Mouse (Mus musculus) forebrain, embryonic 12.5 days (tissue): Measurements from ENCODE around the gene Zfp574. TPM values are rescaled to one million over a fixed set of nuclear protein-coding genes. Genes with fewer than 3 reads are reported as not detected.

Experiments
- ATAC-seq: fragments of 200-750 bp; cut with Nextera tagmentation; 2 replicates; pipeline ENCODE4 v1.8.0; 2017; ENCODE audit warnings: moderate TSS enrichment; ENCODE audit not compliant: low FRiP score
- H3K27ac ChIP-seq: fragments of 300-500 bp; sonication (generic); 2 replicates; pipeline ENCODE4 v1.5.1; 2016; ENCODE audit warnings: mild to moderate bottlenecking
- H3K27me3 ChIP-seq: fragments of 300-500 bp; sonication (generic); 2 replicates; pipeline ENCODE4 v1.6.1; 2016; ENCODE audit warnings: mild to moderate bottlenecking
- H3K36me3 ChIP-seq: fragments of 300-500 bp; sonication (generic); replicated peaks from 2 replicates; pipeline ENCODE4 v1.6.1; 2016; ENCODE audit warnings: mild to moderate bottlenecking
- H3K4me1 ChIP-seq: fragments of 300-500 bp; sonication (generic); 2 replicates; pipeline ENCODE4 v1.6.1; 2016
- H3K4me2 ChIP-seq: fragments of 300-500 bp; sonication (generic); 2 replicates; pipeline ENCODE4 v1.6.1; 2016; ENCODE audit warnings: mild to moderate bottlenecking, moderate library complexity
- H3K4me3 ChIP-seq: fragments of 300-500 bp; sonication (generic); replicated peaks from 2 replicates; pipeline ENCODE4 v1.5.1; 2016; ENCODE audit warnings: mild to moderate bottlenecking
- H3K9ac ChIP-seq: fragments of 300-500 bp; sonication (generic); 2 replicates; pipeline ENCODE4 v1.6.1; 2016; ENCODE audit warnings: mild to moderate bottlenecking
- H3K9me3 ChIP-seq: fragments of 300-500 bp; sonication (generic); 2 replicates; pipeline ENCODE4 v1.6.1; 2016
- WGBS: fragments of 180-500 bp; shearing (Covaris S2); methylation state at CpG from one replicate; pipeline ENCODE4 v1.1.7; 2016; 5-methylcytosine and 5-hydroxymethylcytosine counted together
- microRNA-seq: library from miRNA; unstranded; fragments of <30 nt; microRNA quantifications from one replicate; pipeline ENCODE4, GENCODE M21; 2017
- polyA plus RNA-seq: library from polyadenylated mRNA; unstranded; fragments of >200 nt; fragmentation: Nextera tagmentation; extraction: Ambion mirVana; gene quantifications from 2 replicates; pipeline ENCODE4 v1.2.1, GENCODE M21; 2016

Gene Zfp574
- polyA plus RNA-seq, 1 experiment from 2014 or later = 39.7 TPM

- Histone ChIP-seq H3K4me3 (no peak overlapping the region), H3K9me3 (no peaks in the 10 kb centered on the region), H3K4me1 (peaks cover 7% of the 10 kb centered on the region), H3K9ac (no peak overlapping the region), H3K36me3 (no peaks in the 10 kb centered on the region), H3K27me3 (peaks cover 27% of the 10 kb centered on the region), H3K4me2 (no peak overlapping the region), H3K27ac (no peak overlapping the region)
- no peak for ATAC-seq
- 80% methylated on average over 9 of the region's 9 CpGs for WGBS
These were observed 55.6 kb downstream of the Zfp574 start for GRCm38 (mm10) chr7:25127971-25128370.

DNA sequence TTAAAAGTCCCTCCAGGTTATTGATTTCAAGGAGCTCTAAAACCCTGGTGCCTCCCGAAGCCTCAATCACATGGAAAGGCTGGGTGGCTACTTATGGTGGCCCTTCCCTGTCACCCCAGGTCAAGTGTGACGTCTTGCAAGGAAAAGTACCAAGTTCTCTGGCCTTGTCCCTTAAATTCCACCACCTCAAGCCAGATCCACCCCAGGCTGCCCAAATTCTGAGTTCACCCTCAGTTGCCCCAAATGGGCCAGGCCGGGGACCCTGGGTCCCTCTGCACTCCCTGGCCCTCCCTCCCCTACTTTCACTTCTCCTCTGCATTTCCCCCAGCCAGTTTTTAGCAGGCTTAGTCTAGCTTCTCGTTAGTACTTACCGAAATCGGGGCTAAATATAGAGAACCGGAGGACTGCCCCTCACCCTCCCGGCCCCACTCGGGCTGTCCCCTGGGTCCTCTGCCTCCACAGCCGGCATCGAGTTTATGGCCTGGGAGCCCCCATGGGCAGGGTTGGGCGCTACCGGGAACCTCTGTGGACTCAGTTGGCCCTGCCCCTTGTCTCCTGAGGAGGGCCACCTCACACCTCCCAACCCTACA is 57.1 kb downstream of the Zfp574 start:
- no peak overlapping the region for H3K27ac ChIP-seq
- H3K4me2 ChIP-seq = no peak overlapping the region
- no peak overlapping the region for H3K4me3 ChIP-seq
- peaks cover 20% of the 10 kb centered on the region for H3K4me1 ChIP-seq
- no peak for ATAC-seq
- H3K9me3 ChIP-seq = no peaks in the 10 kb centered on the region
- H3K9ac ChIP-seq = no peak overlapping the region; the same call in 1 of the 2 replicates
- peaks cover 41% of the 10 kb centered on the region for H3K27me3 ChIP-seq
- H3K36me3 ChIP-seq = no peaks in the 10 kb centered on the region
- 72% methylated on average over 13 of the region's 13 CpGs for WGBS

DNA sequence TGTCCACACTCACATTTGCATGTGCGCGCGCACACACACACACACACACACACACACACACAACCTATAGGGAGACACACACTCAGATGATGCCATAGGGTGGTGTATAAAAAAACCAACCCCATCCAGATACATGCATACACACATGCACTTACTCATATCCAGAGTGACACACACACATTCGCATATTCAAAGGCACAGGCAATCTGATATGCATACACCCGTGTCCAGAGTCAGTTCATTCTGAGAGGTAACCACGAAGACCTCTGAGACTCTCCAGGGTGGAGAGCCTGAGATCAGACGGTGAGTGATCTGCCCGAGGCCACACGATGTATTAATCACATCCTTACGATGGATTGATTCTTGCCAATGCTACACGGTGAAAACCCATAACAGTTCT is 58.2 kb downstream of the Zfp574 start:
- no peak for ATAC-seq
- H3K4me3 ChIP-seq = no peak overlapping the region
- peaks cover 52% of the 10 kb centered on the region for H3K27me3 ChIP-seq
- H3K4me2 ChIP-seq = no peak overlapping the region
- H3K9me3 ChIP-seq = no peaks in the 10 kb centered on the region
- no peak overlapping the region for H3K9ac ChIP-seq
- peaks cover 25% of the 10 kb centered on the region for H3K4me1 ChIP-seq
- 88% methylated on average over 11 of the region's 11 CpGs for WGBS
- no peaks in the 10 kb centered on the region; the same call in 1 of the 2 replicates for H3K36me3 ChIP-seq
- H3K27ac ChIP-seq = no peak overlapping the region

DNA sequence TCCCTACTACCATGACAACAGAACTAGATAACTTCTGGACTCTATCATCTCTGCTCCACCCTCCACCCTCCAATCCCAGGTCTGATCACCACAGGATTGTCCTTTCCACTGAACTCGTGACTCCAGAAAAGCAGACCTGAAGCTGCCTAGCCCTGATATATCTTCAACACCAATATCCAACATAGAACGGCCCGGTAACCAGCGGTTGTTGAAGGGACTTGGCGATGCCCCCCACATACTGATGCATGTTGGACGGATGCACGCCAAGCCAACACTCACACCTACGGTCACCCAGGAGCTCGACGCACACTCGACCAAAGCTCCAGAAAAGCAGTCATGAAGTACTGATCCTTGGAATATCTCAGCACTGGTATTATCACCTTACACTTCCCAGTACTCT is 58.9 kb downstream of the Zfp574 start:
- H3K36me3 ChIP-seq = no peaks in the 10 kb centered on the region; the same call in 1 of the 2 replicates
- H3K4me3 ChIP-seq = no peak overlapping the region
- H3K9me3 ChIP-seq = no peaks in the 10 kb centered on the region
- no peak overlapping the region for H3K9ac ChIP-seq
- peaks cover 25% of the 10 kb centered on the region for H3K4me1 ChIP-seq
- no peak for ATAC-seq
- H3K4me2 ChIP-seq = no peak overlapping the region
- no peak overlapping the region for H3K27ac ChIP-seq
- 92% methylated on average over 11 of the region's 11 CpGs for WGBS
- H3K27me3 ChIP-seq = peaks cover 58% of the 10 kb centered on the region

DNA sequence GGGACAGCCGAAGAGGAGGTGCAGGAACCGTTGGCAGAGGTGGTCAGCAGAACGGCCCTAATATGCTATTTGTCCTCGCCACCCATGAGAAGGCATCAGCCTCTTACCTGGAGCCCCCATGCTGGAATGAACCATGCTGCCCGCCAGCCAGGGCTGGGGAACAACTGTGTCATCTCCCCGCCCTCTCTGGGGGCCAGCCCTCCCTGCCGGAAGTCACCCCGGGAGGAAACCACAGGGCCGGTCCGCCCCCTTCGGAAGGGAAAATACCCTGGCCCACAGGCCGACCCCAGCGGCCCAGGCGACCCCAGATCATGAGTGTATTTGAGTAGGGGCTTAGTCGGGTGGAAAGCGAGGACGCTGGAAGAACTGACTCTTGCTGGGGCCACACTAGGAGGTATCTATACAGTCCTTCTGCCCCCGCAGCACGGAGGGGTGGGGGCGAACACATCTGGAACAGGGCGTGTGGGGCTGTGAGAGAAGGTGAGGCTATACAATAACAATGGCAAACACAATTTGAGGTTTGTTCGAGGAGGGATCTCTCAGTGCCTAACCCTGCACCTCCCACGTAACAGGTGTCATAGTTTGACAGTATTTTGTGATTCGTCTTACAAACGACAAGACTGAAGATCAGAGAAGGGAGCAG is 60.1 kb downstream of the Zfp574 start:
- Histone ChIP-seq H3K36me3 (no peaks in the 10 kb centered on the region; the same call in 1 of the 2 replicates), H3K9me3 (no peaks in the 10 kb centered on the region), H3K4me2 (no peak overlapping the region; the same call in 1 of the 2 replicates), H3K9ac (no peak overlapping the region), H3K27me3 (peaks cover 60% of the 10 kb centered on the region), H3K4me1 (peaks cover 25% of the 10 kb centered on the region), H3K4me3 (no peak overlapping the region), H3K27ac (no peak overlapping the region)
- 6% methylated on average over 25 of the region's 25 CpGs for WGBS
- ATAC-seq = no peak; the same call in 1 of the 2 replicates

Small RNA genes within 50 kb of the gene (microRNA-seq; reads per million reads assigned to microRNA genes)
- not detected for gene Mir6537

Other genes with a start within 250 kb of the Zfp574 start
- gene Gm9844, start 210.4 kb upstream of the Zfp574 start, polyA plus RNA-seq = 24.7 and 28.6 TPM in 2 replicates
- gene Lypd4, start 202.6 kb upstream of the Zfp574 start, polyA plus RNA-seq = not detected in 2 replicates
- 0.24 TPM in 1 of 2 replicates, not detected in the other for gene Dmrtc2, start 202.5 kb upstream of the Zfp574 start, polyA plus RNA-seq
- 1,399 and 1,518 TPM in 2 replicates for gene Rps19, start 188.2 kb upstream of the Zfp574 start, polyA plus RNA-seq
- 0.22 TPM in 1 of 2 replicates, not detected in the other for gene Cd79a, start 175.2 kb upstream of the Zfp574 start, polyA plus RNA-seq
- gene Arhgef1, start 169.7 kb upstream of the Zfp574 start, polyA plus RNA-seq = 68.3 and 73.5 TPM in 2 replicates
- 1.0 and 1.7 TPM in 2 replicates for gene Gm4881, start 128.1 kb upstream of the Zfp574 start, polyA plus RNA-seq
- 82.3 and 87.7 TPM in 2 replicates for gene Rabac1, start 99.8 kb upstream of the Zfp574 start, polyA plus RNA-seq
- 68.2 and 87.4 TPM in 2 replicates for gene Atp1a3, start 66.6 kb upstream of the Zfp574 start, polyA plus RNA-seq
- 14.3 and 18.1 TPM in 2 replicates for gene Grik5, start 221 bp upstream of the Zfp574 start, polyA plus RNA-seq
- gene Pou2f2, start 107.2 kb downstream of the Zfp574 start, polyA plus RNA-seq = 22.3 and 28.6 TPM in 2 replicates
- gene Dedd2, start 148.0 kb downstream of the Zfp574 start, polyA plus RNA-seq = 11.2 and 12.3 TPM in 2 replicates
- 2.7 TPM in 2 replicates for gene Zfp526, start 148.9 kb downstream of the Zfp574 start, polyA plus RNA-seq
- gene Gsk3a, start 165.3 kb downstream of the Zfp574 start, polyA plus RNA-seq = 15.9 and 17.5 TPM in 2 replicates
- 10.3 and 13.0 TPM in 2 replicates for gene Erf, start 178.2 kb downstream of the Zfp574 start, polyA plus RNA-seq
- gene Cic, start 195.1 kb downstream of the Zfp574 start, polyA plus RNA-seq = 40.8 and 46.9 TPM in 2 replicates
- 378 and 384 TPM in 2 replicates for gene Pafah1b3, start 225.4 kb downstream of the Zfp574 start, polyA plus RNA-seq
- 1.3 and 1.7 TPM in 2 replicates for gene Prr19, start 228.8 kb downstream of the Zfp574 start, polyA plus RNA-seq
- gene Tmem145, start 233.5 kb downstream of the Zfp574 start, polyA plus RNA-seq = 11.9 and 12.1 TPM in 2 replicates
- gene Megf8, start 244.6 kb downstream of the Zfp574 start, polyA plus RNA-seq = 18.5 and 18.8 TPM in 2 replicates